Mouse (Mus musculus): ENCODE results near the gene Palld.

- TF ChIP-seq CTCF (conservative IDR thresholded peaks at IDR 0.05; ENCODE audit: low read length) (peak; percentile 93), NANOG (IDR thresholded peaks at IDR 0.05; ENCODE audit: borderline replicate concordance, low read length) (no peak)
Measured at GRCm38 (mm10) chr8:61531944-61532795, 370.3 kb downstream of the Palld start.

Data from E14TG2a.4 (cell line).